Mouse (Mus musculus) cerebellum, adult 11-12 months (tissue): ENCODE measurements around the gene Olfr955.

Experiments used
- DNase-seq: peaks from one replicate; pipeline ENCODE4 v3.0.0; 2022

Gene Olfr955

DNA sequence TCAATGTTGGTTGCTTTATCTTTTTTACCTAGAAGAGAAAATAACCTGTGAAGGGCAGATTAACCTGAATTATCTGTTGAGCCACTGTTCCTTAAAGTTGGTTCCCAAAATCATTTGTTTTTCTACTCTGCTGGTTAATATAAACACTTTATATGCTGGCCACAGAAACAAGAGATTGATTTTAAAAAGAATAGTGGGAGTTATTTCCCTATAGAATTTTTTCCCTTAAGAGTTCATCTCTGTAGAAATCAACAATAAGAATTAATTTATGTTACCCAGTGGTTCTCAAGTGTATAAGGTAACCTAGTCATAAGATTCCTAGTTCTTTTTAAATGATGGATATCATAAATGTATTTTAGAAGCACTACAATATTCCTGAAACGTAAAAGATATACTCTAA is at the start of gene Olfr955:
Olfr955 (minus strand) TSS at position 101 of the 400 bp plus-strand sequence.
- DNase-seq = no peak

- no peak for DNase-seq
Measured at GRCm38 (mm10) chr9:39518595-39518994, 46.9 kb upstream of the Olfr955 start.

- no peak for DNase-seq
Measured at GRCm38 (mm10) chr9:39515531-39515930, 43.8 kb upstream of the Olfr955 start, which contains the start of gene Olfr957. Gene Olfr957 (minus strand): TSS chr9:39515809.

GRCm38 (mm10) chr9:39509412-39509811 is 37.7 kb upstream of the Olfr955 start:
- DNase-seq = no peak

GRCm38 (mm10) chr9:39508998-39509397 is 37.3 kb upstream of the Olfr955 start:
- no peak for DNase-seq

GRCm38 (mm10) chr9:39493895-39494294 is 22.2 kb upstream of the Olfr955 start, which contains the start of gene Olfr44:
Gene Olfr44 (minus strand): TSS chr9:39493995.
- DNase-seq = no peak

DNA sequence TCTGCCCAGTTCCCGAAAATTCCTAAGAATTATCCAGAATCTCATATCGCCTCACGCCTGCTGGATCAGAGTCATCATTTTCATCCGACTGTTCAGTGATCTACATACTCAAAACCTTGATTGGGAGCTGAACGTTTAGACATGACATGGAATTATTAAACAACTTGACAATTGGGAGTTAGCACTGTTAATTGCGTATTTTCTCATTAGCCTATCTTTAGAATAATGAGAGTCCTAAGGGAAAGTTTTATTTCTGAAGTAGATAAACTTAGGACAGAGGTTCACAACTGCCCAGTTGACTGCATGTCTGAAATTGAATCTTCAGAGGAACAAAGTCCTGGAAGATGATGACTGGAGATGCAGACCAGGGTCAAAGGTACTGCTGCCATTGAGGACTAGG is 15.3 kb downstream of the Olfr955 start, which contains the start of gene Olfr954:
Olfr954 (plus strand) TSS at position 301 of the 400 bp plus-strand sequence.
- no peak for DNase-seq

DNA sequence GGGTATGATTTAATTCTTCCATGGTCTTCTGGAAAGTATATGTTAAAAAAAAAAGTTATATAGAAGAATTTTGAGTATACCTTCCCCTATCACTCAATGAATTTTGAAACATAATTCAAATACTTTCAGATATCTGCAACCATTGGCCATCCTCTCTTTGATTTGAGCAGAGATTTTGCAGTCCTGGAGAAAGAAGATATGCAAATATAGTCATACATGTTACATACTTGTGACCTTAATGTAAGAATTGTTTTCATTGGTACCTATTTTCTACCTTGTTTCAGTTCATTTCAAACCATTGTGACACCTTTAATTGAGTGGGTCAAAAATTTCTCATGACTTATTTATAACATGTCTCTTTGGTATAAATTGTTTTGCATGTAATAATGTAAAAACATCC is 44.7 kb downstream of the Olfr955 start, which contains the start of gene Olfr952:
Olfr952 (minus strand) TSS at position 101 of the 400 bp plus-strand sequence.
- no peak for DNase-seq
